Comparison of ENCODE assay signal across 9 mouse cellular contexts in genomic region chr1:152790254-152790653, GRCm38 (mm10). TPM values are rescaled to one million over a fixed set of nuclear protein-coding genes. Genes with fewer than 3 reads are reported as not detected.
DNase-seq lines count a peak whose midpoint lies in the region; ATAC-seq and TF ChIP-seq lines count a peak whose summit lies in the region.
"Had no signal": no experiment of that assay in that cellular context is flagged by ENCODE, and none has a peak within 500 bp of the region (broad histone marks: within the 10 kb centered on the region; RNA-seq: fewer than 3 reads in every experiment).

No protein-coding gene starts in this region.

- no peaks in the 10 kb centered on the region for H3K9me3 ChIP-seq in intestine, embryonic 16.5 days (ENCODE audit: control insufficient read depth, low read length)
- no peaks in the 10 kb centered on the region for H3K9me3 ChIP-seq in lung, embryonic 14.5 days (ENCODE audit: low read depth, low read length)

- H3K4me2 ChIP-seq in intestine, embryonic 16.5 days (ENCODE audit: low read depth, low read length): 0 out of 2 replicates have a peak overlapping the region, but pooled peaks have one; percentile 1
- peak overlapping the region; percentile 29; the same call in 1 of the 2 replicates for H3K4me2 ChIP-seq in lung, embryonic 14.5 days

- H3K9ac ChIP-seq in intestine, embryonic 16.5 days (ENCODE audit: low read depth, low read length): no peak overlapping the region
- H3K9ac ChIP-seq in lung, embryonic 14.5 days: no peak overlapping the region

- H3K4me1 ChIP-seq in intestine, embryonic 16.5 days (ENCODE audit: control insufficient read depth, insufficient read depth, low read length): peaks cover 12% of the 10 kb centered on the region
- 0 out of 2 replicates have a peak, but pooled peaks cover 4% of the 10 kb centered on the region for H3K4me1 ChIP-seq in lung, embryonic 14.5 days (ENCODE audit: insufficient read depth)

- H3K27me3 ChIP-seq in intestine, embryonic 16.5 days (replicated peaks; ENCODE audit: control insufficient read depth, insufficient read depth, low read length): no peaks in the 10 kb centered on the region
- H3K27me3 ChIP-seq in lung, embryonic 14.5 days (ENCODE audit: insufficient read depth, low read length): no peaks in the 10 kb centered on the region

- H3K4me3 ChIP-seq in left cerebral cortex, adult 2 months: no peak overlapping the region
- H3K4me3 ChIP-seq in intestine, embryonic 16.5 days (ENCODE audit: low read length): no peak overlapping the region
- H3K4me3 ChIP-seq in lung, embryonic 14.5 days (ENCODE audit: low read depth, low read length): no peak overlapping the region

- intact Hi-C loops in left cerebral cortex, adult 2 months (cut with DNase I): no loop called here

- H3K36me3 ChIP-seq in intestine, embryonic 16.5 days (ENCODE audit: control insufficient read depth, insufficient read depth, low read length): no peaks in the 10 kb centered on the region
- H3K36me3 ChIP-seq in lung, embryonic 14.5 days (ENCODE audit: insufficient read depth): no peaks in the 10 kb centered on the region

- peak; percentile 73 for ATAC-seq in intestine, embryonic 16.5 days
- ATAC-seq in lung, embryonic 14.5 days (ENCODE audit: insufficient read depth): peak; percentile 37; the same call in 1 of the 2 replicates
- ATAC-seq in inflammation-experienced regulatory T-cells, adult 6 months: no peak

- 20% methylated on average over 12 of the region's 12 CpGs for WGBS in intestine, embryonic 16.5 days
- WGBS in lung, embryonic 14.5 days: 37% methylated on average over 12 of the region's 12 CpGs

- TF ChIP-seq CTCF in left cerebral cortex, adult 2 months (IDR thresholded peaks at IDR 0.05): peak; percentile 51
- TF ChIP-seq CTCF in lung, embryonic 14.5 days (IDR thresholded peaks at IDR 0.05; ENCODE audit: low read depth): peak; percentile 78

- no peak overlapping the region for H3K27ac ChIP-seq in left cerebral cortex, adult 2 months
- H3K27ac ChIP-seq in intestine, embryonic 16.5 days (ENCODE audit: low read length): peak overlapping the region; percentile 10; the same call in 1 of the 2 replicates
- H3K27ac ChIP-seq in lung, embryonic 14.5 days (ENCODE audit: low read depth): peak overlapping the region; percentile 65; the same call in 1 of the 2 replicates

- no peak for DNase-seq in left cerebral cortex, adult 2 months (ENCODE audit: extremely low spot score in 1 of 2, low spot score in 2 of 2)
- DNase-seq in left cerebral cortex, adult 11 months (ENCODE audit: low spot score): no peak
- DNase-seq in NIH3T3 (ENCODE audit: low read depth): peak; percentile 59
- DNase-seq in embryo, embryonic 9.5 days (ENCODE audit: extremely low spot score): peak; percentile 67
- DNase-seq in lung, embryonic 14.5 days: peak; percentile 81
- peak; percentile 62 for DNase-seq in testis, postnatal 10 days (ENCODE audit: low spot score)

RNA-seq across cellular contexts. Expression of gene Ncf2, which starts 9.7 kb away (rescaled TPM):
- 1 to 10 TPM; 2.6 to 4.1 TPM for total RNA-seq in left cerebral cortex, adult 2 months (2021)
- 10.6 and 13.0 TPM in 2 replicates for polyA plus RNA-seq in intestine, embryonic 16.5 days (2015; fragmentation: Nextera tagmentation; extraction: Ambion mirVana)
- 4.7 and 5.4 TPM in 2 replicates for polyA plus RNA-seq in lung, embryonic 14.5 days (2014; fragmentation: Nextera tagmentation; extraction: Ambion mirVana)
- 1 to 10 TPM; 2.4 to 5.4 (median 2.8) TPM for polyA plus RNA-seq in inflammation-experienced regulatory T-cells, adult 6 months (2017; shearing (Covaris generic))

RNA-seq across cellular contexts. Expression of gene Arpc5, which starts 23.9 kb away (rescaled TPM):
- total RNA-seq in left cerebral cortex, adult 2 months (2021): 10 to 100 TPM; 89.6 to 94.7 TPM
- 372 and 389 TPM in 2 replicates for polyA plus RNA-seq in intestine, embryonic 16.5 days (2015; fragmentation: Nextera tagmentation; extraction: Ambion mirVana)
- 253 and 271 TPM in 2 replicates for polyA plus RNA-seq in lung, embryonic 14.5 days (2014; fragmentation: Nextera tagmentation; extraction: Ambion mirVana)
- polyA plus RNA-seq in inflammation-experienced regulatory T-cells, adult 6 months (2017; shearing (Covaris generic)): 100 to 1,000 TPM; 480 to 854 (median 552) TPM

RNA-seq across cellular contexts. Expression of gene Rgl1, which starts 24.1 kb away (rescaled TPM):
- total RNA-seq in left cerebral cortex, adult 2 months (2021): 100 to 1,000 TPM; 113 to 132 TPM
- 45.4 and 45.8 TPM in 2 replicates for polyA plus RNA-seq in intestine, embryonic 16.5 days (2015; fragmentation: Nextera tagmentation; extraction: Ambion mirVana)
- polyA plus RNA-seq in lung, embryonic 14.5 days (2014; fragmentation: Nextera tagmentation; extraction: Ambion mirVana): 46.7 and 54.5 TPM in 2 replicates
- under 1 TPM in 2 of 3 experiments, not detected in 1; 0.74 to 0.94 TPM for polyA plus RNA-seq in inflammation-experienced regulatory T-cells, adult 6 months (2017; shearing (Covaris generic))

RNA-seq across cellular contexts. Expression of gene Apobec4, which starts 39.9 kb away (rescaled TPM):
- not detected for total RNA-seq in left cerebral cortex, adult 2 months (2021)
- not detected in 2 replicates for polyA plus RNA-seq in intestine, embryonic 16.5 days (2015; fragmentation: Nextera tagmentation; extraction: Ambion mirVana)
- polyA plus RNA-seq in lung, embryonic 14.5 days (2014; fragmentation: Nextera tagmentation; extraction: Ambion mirVana): 0.16 TPM in 1 of 2 replicates, not detected in the other
- not detected for polyA plus RNA-seq in inflammation-experienced regulatory T-cells, adult 6 months (2017; shearing (Covaris generic))
- polyA plus RNA-seq: gonadal fat pad, adult 2 months had no signal

Comparison
In these comparisons a context has a peak if more than half of its experiments do, and no peak if none do; other contexts are left out.
1. DNase-seq: peak in NIH3T3 (single experiment), embryo, embryonic 9.5 days (single experiment), lung, embryonic 14.5 days (single experiment) and testis, postnatal 10 days (single experiment); none in left cerebral cortex, adult 2 months (0 of 2) and left cerebral cortex, adult 11 months (single experiment).
2. RNA of gene Rgl1, which starts 24.1 kb away (polyA plus RNA-seq): 46.7 to 54.5 TPM in lung, embryonic 14.5 days and 45.4 to 45.8 TPM in intestine, embryonic 16.5 days; 0.74 to 0.94 TPM in inflammation-experienced regulatory T-cells, adult 6 months; every median in the first group is over 10 times any median in the second.